Mouse (Mus musculus) limb, embryonic 14.5 days (tissue): Measurements from ENCODE around the gene Dcaf7. TPM values are rescaled to one million over a fixed set of nuclear protein-coding genes. Genes with fewer than 3 reads are reported as not detected.

ENCODE experiments used
- ATAC-seq: fragments of 200-750 bp; cut with Nextera tagmentation; 2 replicates; pipeline ENCODE4 v1.8.0; 2017; ENCODE audit warnings: low read depth, moderate number of reproducible peaks, moderate TSS enrichment; ENCODE audit not compliant: low FRiP score
- DNase-seq: peaks from one replicate; pipeline ENCODE4 v3.0.0-alpha.2; 2015; ENCODE audit warnings: low spot score
- H3K27ac ChIP-seq: fragments of 300-500 bp; sonication (generic); replicated peaks from 2 replicates; pipeline ENCODE4 v1.5.1; 2014; ENCODE audit warnings: low read depth, mild to moderate bottlenecking, low read length, moderate library complexity, mixed read lengths
- H3K27me3 ChIP-seq: fragments of 300-500 bp; sonication (generic); 2 replicates; pipeline ENCODE4 v1.6.1; 2014; ENCODE audit warnings: low read length, mixed read lengths; ENCODE audit not compliant: control insufficient read depth, insufficient read depth
- H3K36me3 ChIP-seq: fragments of 300-500 bp; sonication (generic); 2 replicates; pipeline ENCODE4 v1.6.1; 2014; ENCODE audit warnings: mild to moderate bottlenecking, low read length, moderate library complexity, mixed read lengths; ENCODE audit not compliant: control insufficient read depth, insufficient read depth
- H3K4me1 ChIP-seq: fragments of 300-500 bp; sonication (generic); 2 replicates; pipeline ENCODE4 v1.6.1; 2014; ENCODE audit warnings: antibody characterized with exemption, low read length, mixed read lengths; ENCODE audit not compliant: control insufficient read depth, insufficient read depth
- H3K4me2 ChIP-seq: fragments of 300-500 bp; sonication (generic); replicated peaks from 2 replicates; pipeline ENCODE4 v1.6.1; 2014; ENCODE audit warnings: low read depth, mild to moderate bottlenecking, low read length, moderate library complexity; ENCODE audit not compliant: severe bottlenecking
- H3K4me3 ChIP-seq: fragments of 300-500 bp; sonication (generic); replicated peaks from 2 replicates; pipeline ENCODE4 v1.5.1; 2014; ENCODE audit warnings: low read length
- H3K9ac ChIP-seq: fragments of 300-500 bp; sonication (generic); 2 replicates; pipeline ENCODE4 v1.6.1; 2014; ENCODE audit warnings: mild to moderate bottlenecking, low read depth, low read length, moderate library complexity; ENCODE audit not compliant: severe bottlenecking
- H3K9me3 ChIP-seq: fragments of 300-500 bp; sonication (generic); 2 replicates; pipeline ENCODE4 v1.6.1; 2016; ENCODE audit warnings: low read length; ENCODE audit not compliant: control insufficient read depth
- POLR2A ChIP-seq: fragments of 200-500 bp; IDR thresholded peaks from 2 replicates; pipeline ENCODE4 v1.8.0; 2012; ENCODE audit warnings: inconsistent platforms, mild to moderate bottlenecking, moderate library complexity, borderline replicate concordance; ENCODE audit not compliant: insufficient read depth, insufficient read length; ENCODE audit errors: extremely low read depth
- WGBS: fragments of 180-500 bp; shearing (Covaris S2); extraction: QIAGEN DNeasy Blood & Tissue Kit; methylation state at CpG from one replicate; pipeline ENCODE4 v1.1.7; 2014; 5-methylcytosine and 5-hydroxymethylcytosine counted together
- polyA plus RNA-seq, 2 experiments: library from polyadenylated mRNA; depleted of rRNA in 1 of 2; stranded (reverse) in 1 of 2; unstranded in 1 of 2; fragments of >200 nt; fragmentation: Nextera tagmentation in 1 of 2; extraction: Ambion mirVana in 1 of 2; gene quantifications; 2 replicates each; pipeline versions ENCODE4 v1.2.1 to v1.2.3; 2012 to 2014

Gene Dcaf7
- polyA plus RNA-seq (2012; rRNA removed) = 63.0 and 75.6 TPM in 2 replicates
- polyA plus RNA-seq (2014; fragmentation: Nextera tagmentation; extraction: Ambion mirVana) = 63.3 and 71.6 TPM in 2 replicates

- peak within 1 kb of the TSS; percentile 84 for H3K9ac ChIP-seq
- no peaks in the 10 kb centered on the region for H3K9me3 ChIP-seq
- TF ChIP-seq POLR2A = 0 out of 2 replicates have a peak, but pooled peaks have one; percentile 17
- peaks cover 13% of the 10 kb centered on the region for H3K4me1 ChIP-seq
- peak within 1 kb of the TSS; percentile 86 for H3K27ac ChIP-seq
- peak within 1 kb of the TSS; percentile 75 for H3K4me2 ChIP-seq
- WGBS = under 1% methylated on average over 54 of the region's 66 CpGs
- H3K4me3 ChIP-seq = peak within 1 kb of the TSS; percentile 99
- no peaks in the 10 kb centered on the region for H3K36me3 ChIP-seq
- H3K27me3 ChIP-seq = no peaks in the 10 kb centered on the region
- peak; percentile 98 for DNase-seq
- peak; percentile 99 for ATAC-seq
These were observed at the start of gene Dcaf7 for GRCm38 (mm10) chr11:106036548-106037417. TSS of gene Dcaf7 (plus strand) at chr11:106036872.

GRCm38 (mm10) chr11:105987446-105987845 lies 49.2 kb upstream of the Dcaf7 start:
- H3K9ac ChIP-seq = no peak overlapping the region
- ATAC-seq (no peak), DNase-seq (no peak)
- no peak for TF ChIP-seq POLR2A
- H3K4me3 ChIP-seq = no peak overlapping the region
- no peaks in the 10 kb centered on the region for H3K4me1 ChIP-seq
- H3K27ac ChIP-seq = no peak overlapping the region
- no peaks in the 10 kb centered on the region for H3K9me3 ChIP-seq
- no peak overlapping the region for H3K4me2 ChIP-seq
- no peaks in the 10 kb centered on the region for H3K27me3 ChIP-seq
- H3K36me3 ChIP-seq = no peaks in the 10 kb centered on the region
- 73% methylated on average over 6 of the region's 6 CpGs for WGBS

GRCm38 (mm10) chr11:105989446-105989845 lies 47.2 kb upstream of the Dcaf7 start:
- Histone ChIP-seq H3K36me3 (no peaks in the 10 kb centered on the region), H3K27me3 (no peaks in the 10 kb centered on the region), H3K9me3 (no peaks in the 10 kb centered on the region), H3K4me3 (no peak overlapping the region), H3K27ac (no peak overlapping the region), H3K4me2 (no peak overlapping the region), H3K9ac (no peak overlapping the region), H3K4me1 (no peaks in the 10 kb centered on the region)
- ATAC-seq (no peak), DNase-seq (no peak)
- 82% methylated on average over 6 of the region's 6 CpGs for WGBS
- TF ChIP-seq POLR2A = no peak

GRCm38 (mm10) chr11:105990231-105990630 lies 46.4 kb upstream of the Dcaf7 start:
- Histone ChIP-seq H3K4me1 (no peaks in the 10 kb centered on the region), H3K9ac (no peak overlapping the region), H3K27ac (no peak overlapping the region), H3K9me3 (no peaks in the 10 kb centered on the region), H3K36me3 (no peaks in the 10 kb centered on the region), H3K4me3 (no peak overlapping the region), H3K27me3 (no peaks in the 10 kb centered on the region), H3K4me2 (no peak overlapping the region)
- ATAC-seq (no peak), DNase-seq (no peak)
- TF ChIP-seq POLR2A = no peak
- WGBS = 62% methylated on average over 2 of the region's 2 CpGs

GRCm38 (mm10) chr11:105994375-105994774 lies 42.3 kb upstream of the Dcaf7 start, which contains the start of gene Ace3:
TSS of gene Ace3 (plus strand) at chr11:105994675.
- Histone ChIP-seq H3K9me3 (no peaks in the 10 kb centered on the region), H3K27me3 (no peaks in the 10 kb centered on the region), H3K4me2 (no peak within 1 kb of the TSS), H3K4me1 (no peaks in the 10 kb centered on the region), H3K4me3 (no peak within 1 kb of the TSS), H3K36me3 (no peaks in the 10 kb centered on the region), H3K9ac (no peak within 1 kb of the TSS), H3K27ac (no peak within 1 kb of the TSS)
- no peak for TF ChIP-seq POLR2A
- no peak for DNase-seq
- no peak for ATAC-seq
- 98% methylated on average over 3 of the region's 3 CpGs for WGBS
